Mouse (Mus musculus) forebrain, embryonic 10.5 days (tissue): ENCODE measurements at regions not wholly inside any gene's neighbourhood (a gene's known extent, or its start where the extent isn't known, plus 50 kb on each side); places are given as distances from the start of the nearest gene placed in this dataset.

ENCODE experiments used
- DNase-seq: peaks from one replicate; pipeline ENCODE4 v3.0.0-alpha.2; 2017; ENCODE audit warnings: low spot score; ENCODE audit errors: extremely low spot score
- H3K27ac ChIP-seq: fragments of 300-500 bp; sonication (generic); 2 replicates; pipeline ENCODE4 v1.5.1; 2016; ENCODE audit warnings: mild to moderate bottlenecking
- H3K27me3 ChIP-seq: fragments of 300-500 bp; sonication (generic); 2 replicates; pipeline ENCODE4 v1.6.1; 2016; ENCODE audit warnings: mild to moderate bottlenecking; ENCODE audit not compliant: poor library complexity, severe bottlenecking
- H3K36me3 ChIP-seq: fragments of 300-500 bp; sonication (generic); replicated peaks from 2 replicates; pipeline ENCODE4 v1.6.1; 2016; ENCODE audit warnings: mild to moderate bottlenecking, moderate library complexity
- H3K4me1 ChIP-seq: fragments of 300-500 bp; sonication (generic); 2 replicates; pipeline ENCODE4 v1.6.1; 2016
- H3K4me3 ChIP-seq: fragments of 300-500 bp; sonication (generic); 2 replicates; pipeline ENCODE4 v1.5.1; 2016; ENCODE audit warnings: mild to moderate bottlenecking, moderate library complexity
- H3K9me3 ChIP-seq: fragments of 300-500 bp; sonication (generic); 2 replicates; pipeline ENCODE4 v1.6.1; 2016; ENCODE audit warnings: mild to moderate bottlenecking, moderate library complexity
- WGBS: fragments of 180-500 bp; shearing (Covaris S2); methylation state at CpG from one replicate; pipeline ENCODE4 v1.1.7; 2016; 5-methylcytosine and 5-hydroxymethylcytosine counted together

DNA sequence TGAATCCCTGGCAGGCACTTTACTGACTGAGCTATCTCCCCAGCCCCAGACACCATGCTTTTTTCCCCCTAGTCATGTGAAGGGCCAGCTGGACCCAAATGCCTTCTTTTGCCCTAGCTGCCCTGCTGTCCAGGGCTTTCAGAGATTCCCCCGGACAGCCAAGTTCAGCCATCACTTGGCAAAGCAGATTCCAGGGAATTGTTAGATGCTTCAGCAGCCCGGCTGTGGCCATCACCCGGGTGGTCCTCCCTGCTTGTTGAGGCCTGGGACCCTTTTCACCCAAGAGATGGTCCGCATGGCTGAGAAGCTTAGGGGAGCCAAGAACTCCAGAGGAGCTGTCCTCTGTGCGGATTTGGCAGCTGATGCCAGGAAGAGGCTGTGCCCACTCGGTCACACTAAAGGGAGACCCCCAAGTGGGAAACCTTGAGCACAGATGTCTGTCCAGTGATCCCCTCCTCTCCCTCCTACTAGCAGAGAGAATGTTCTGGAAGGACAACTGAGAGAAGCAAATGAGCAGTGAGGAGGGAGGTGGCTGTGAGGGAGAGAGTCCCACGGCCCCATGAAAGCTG lies 61.8 kb upstream of the Gli2 start:
- WGBS = 82% methylated on average over 7 of the region's 7 CpGs
- no peak for DNase-seq
- no peaks in the 10 kb centered on the region for H3K4me1 ChIP-seq
- no peak overlapping the region for H3K4me3 ChIP-seq
- no peaks in the 10 kb centered on the region for H3K9me3 ChIP-seq
- H3K36me3 ChIP-seq = no peaks in the 10 kb centered on the region
- no peaks in the 10 kb centered on the region for H3K27me3 ChIP-seq
- no peak overlapping the region for H3K27ac ChIP-seq

DNA sequence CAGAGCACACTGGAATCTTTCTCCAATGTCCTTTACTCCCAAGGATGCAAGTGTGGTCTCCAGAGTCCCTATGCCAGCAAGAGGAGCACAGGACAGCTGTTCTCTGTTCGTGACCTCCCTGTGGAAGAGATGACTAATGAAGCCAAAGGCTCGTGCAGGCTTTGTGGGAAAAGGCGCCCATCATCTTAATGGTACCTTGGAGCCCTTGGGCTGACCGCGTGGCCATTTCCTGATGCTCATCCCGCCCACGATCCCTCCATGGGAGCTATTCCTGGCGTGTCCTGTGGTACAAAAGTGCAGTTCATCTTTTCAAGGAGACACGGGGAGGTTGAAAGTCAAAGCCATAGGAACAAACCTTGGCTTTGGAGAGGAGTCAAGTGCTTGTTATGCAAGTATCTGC lies 55.2 kb upstream of the Gli2 start:
- H3K27me3 ChIP-seq = no peaks in the 10 kb centered on the region
- no peak overlapping the region for H3K27ac ChIP-seq
- no peaks in the 10 kb centered on the region for H3K9me3 ChIP-seq
- 84% methylated on average over 9 of the region's 9 CpGs for WGBS
- H3K4me3 ChIP-seq = no peak overlapping the region
- H3K36me3 ChIP-seq = no peaks in the 10 kb centered on the region
- no peaks in the 10 kb centered on the region; the same call in 1 of the 2 replicates for H3K4me1 ChIP-seq
- DNase-seq = no peak

DNA sequence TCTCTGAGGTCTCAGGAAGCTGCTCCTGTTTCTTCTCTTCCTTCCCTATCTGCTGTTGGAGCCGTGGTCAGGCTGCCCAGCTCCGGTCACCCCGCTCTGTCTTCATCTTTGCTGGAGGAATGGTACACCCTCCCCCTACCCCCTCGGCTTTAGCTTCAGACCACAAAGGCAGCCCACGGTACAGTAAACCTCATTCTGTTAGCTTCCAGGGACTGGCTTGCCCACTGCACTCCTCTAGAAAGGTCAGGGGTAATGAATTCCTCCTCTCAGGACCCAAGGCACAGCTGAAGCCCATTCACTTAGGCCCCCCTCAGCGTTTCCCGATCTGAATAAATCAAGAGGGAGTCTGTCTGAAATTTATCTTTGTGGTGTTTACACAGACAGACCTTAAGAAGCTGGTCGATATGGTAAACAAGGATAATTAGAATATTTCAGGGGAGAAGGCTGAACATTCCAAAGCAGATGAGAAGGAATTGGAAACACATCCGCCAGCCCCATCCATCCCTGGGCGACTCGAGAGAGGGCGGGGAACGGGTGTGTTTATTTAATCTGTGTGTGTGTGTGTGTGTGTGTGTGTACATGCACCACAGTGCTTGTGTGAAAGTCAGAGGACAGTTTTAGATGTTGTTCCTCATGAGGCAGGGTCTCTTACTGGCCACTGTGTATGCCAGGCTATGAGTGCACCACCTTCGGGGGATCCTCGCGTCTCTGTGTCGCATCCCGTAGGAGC lies 53.0 kb upstream of the Gli2 start:
- WGBS = 83% methylated on average over 18 of the region's 18 CpGs
- no peaks in the 10 kb centered on the region for H3K36me3 ChIP-seq
- no peak overlapping the region for H3K27ac ChIP-seq
- no peak for DNase-seq
- H3K4me1 ChIP-seq = no peaks in the 10 kb centered on the region; the same call in 1 of the 2 replicates
- no peak overlapping the region for H3K4me3 ChIP-seq
- no peaks in the 10 kb centered on the region for H3K9me3 ChIP-seq
- H3K27me3 ChIP-seq = no peaks in the 10 kb centered on the region
